Mouse (Mus musculus) spleen, postnatal 4 days (tissue): ENCODE results near the gene Slit3.

ENCODE experiments used
- DNase-seq, 2 experiments: peaks; one replicate each; pipeline ENCODE4 v3.0.0; 2022; ENCODE audit warnings: low spot score in 2 of 2

The Slit3 gene

DNA sequence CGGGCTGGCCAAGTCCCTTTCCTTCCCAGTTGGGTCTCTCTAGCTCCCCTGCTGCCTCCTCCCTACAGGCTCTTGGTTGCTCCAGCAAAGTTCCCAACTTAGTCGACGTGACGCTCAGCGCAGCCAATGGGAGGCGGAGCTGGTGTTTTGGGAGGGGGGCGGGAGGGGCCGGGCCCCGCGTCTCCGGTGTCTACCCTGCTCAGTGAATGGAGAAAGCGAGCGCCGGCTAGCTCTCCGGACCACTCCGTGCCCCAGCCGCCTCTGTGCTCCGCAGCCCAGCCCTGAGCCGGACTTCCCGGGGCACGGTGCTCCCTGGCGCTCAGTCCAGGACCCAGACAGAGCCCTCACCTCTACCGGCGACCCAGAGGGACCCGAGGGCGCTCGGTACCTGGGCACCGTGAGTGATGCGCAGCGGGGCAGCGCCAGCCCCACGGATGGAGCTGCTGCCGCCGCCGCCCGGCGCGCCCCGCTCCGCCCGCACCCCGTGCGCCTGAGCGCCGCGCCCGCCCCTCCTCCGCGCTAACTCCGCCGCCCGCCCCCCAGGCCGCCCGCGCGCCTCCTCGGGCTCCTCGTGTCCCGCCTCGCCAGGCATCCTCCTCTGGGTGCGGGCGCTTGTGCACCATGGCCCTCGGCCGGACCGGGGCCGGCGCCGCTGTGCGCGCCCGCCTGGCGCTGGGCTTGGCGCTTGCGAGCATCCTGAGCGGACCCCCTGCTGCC lies at the start of gene Slit3:
Gene Slit3, plus strand, starts transcription at position 331 of the 717 bp plus-strand sequence.
- DNase-seq: no peak

DNA sequence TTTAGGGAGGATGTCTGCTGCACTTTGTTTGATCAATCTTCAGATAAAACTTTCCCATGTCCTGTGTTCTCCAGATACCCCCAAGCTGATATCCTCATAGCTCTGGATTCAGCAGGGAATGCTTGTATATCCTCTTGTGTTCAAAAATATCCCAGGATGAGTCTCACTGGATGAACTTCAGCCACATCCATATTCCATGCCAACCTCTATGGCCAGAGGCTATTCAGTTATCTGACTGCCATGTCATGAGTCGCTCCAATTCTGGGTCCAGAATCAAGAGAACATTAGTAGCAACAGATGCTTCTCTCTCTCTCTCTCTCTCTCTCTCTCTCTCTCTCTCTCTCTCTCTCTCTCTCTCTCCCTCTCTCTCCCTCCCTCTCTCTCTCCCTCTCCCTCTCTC lies 49.6 kb upstream of the Slit3 start:
- DNase-seq: no peak

DNA sequence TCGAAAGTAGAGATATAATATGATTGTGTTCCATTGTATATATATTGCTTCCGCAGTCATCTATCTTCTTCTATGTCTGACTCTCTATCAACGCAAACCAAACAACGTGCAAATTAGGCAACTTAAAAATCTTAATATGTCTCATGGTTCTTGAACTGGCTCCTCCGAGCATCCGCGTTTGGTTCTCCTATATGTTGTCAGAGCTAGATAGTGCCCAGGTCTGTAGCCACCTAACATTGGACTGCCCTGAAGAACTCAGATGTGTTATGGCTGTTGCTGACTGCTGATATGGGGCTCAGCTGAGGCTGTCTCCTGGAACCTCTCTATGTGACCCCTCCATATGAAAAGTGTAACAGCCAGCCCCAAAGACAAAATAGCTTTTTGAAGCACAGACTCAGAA lies 45.6 kb upstream of the Slit3 start:
- DNase-seq: no peak

DNA sequence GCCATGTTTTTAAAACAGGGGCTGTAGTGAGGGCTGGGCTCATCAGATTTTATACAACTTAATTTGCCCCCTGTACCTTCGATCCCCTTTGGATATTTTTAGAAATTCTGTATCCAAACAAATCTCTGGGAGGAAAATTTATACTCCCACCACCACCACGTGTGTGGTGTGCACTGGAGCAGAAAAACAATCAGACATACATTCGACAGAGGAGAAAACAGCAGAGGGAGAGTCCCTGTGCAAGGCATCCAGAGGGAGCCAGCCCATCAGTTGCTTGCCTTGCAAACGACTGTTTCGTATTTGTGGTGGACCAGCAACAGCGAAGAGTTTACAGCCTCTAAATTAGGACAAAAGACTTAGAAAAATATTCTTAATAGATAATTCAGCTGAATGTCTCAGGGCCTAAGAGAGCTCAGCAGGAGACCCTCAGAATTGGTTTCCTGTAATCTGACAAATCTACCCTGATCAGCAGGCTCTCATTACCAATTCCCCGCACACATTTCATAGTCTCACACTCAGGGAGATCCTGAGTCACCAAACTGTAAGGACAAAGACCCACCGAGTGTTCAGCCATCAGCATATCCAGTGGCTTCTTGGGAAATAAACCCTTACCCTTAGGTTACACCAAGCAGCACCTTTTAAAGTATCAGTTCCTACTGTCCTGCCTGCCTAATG lies 40.4 kb upstream of the Slit3 start:
- no peak for DNase-seq

DNA sequence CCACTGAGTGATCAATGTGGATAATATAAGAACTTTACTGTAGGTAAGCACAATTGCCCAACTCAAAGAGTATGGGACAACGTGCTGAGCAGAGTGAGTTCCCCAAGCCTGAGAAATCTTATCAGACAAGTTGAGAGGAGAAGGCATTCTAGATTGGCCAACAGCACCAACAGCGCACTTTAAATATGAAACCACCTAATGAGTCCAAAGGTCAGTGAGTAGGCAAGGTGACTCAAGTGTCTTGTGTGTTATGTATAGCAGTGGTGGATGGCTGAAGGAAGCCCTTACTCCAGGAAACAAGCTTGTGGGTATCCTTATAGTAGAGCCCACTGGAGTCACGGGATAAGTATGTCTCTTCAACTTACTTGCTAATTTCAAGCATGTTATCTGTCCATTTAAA lies 38.7 kb upstream of the Slit3 start:
- no peak for DNase-seq

DNA sequence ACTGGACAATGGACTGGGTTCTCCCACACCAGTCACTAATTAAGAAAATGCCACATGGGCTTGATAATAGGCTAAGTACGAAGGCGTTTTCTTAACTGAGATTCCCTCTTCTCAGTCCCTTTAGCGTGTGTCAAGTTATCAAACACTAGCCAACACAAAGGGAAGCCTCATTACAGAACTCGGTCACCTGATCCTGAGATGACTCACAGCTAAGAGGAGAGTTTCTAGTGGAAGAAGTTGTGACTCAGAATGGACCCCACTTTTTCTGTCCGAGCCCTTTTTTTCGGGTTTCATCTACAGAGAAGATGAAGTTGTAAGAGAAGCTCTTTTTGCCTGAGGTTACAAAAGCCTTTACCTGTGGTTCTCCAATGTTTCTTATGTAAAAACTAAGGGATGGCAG lies 38.0 kb upstream of the Slit3 start:
- no peak for DNase-seq

- no peak for DNase-seq
Observed at GRCm38 (mm10) chr11:35085351-35085750, 35.7 kb upstream of the Slit3 start.

DNA sequence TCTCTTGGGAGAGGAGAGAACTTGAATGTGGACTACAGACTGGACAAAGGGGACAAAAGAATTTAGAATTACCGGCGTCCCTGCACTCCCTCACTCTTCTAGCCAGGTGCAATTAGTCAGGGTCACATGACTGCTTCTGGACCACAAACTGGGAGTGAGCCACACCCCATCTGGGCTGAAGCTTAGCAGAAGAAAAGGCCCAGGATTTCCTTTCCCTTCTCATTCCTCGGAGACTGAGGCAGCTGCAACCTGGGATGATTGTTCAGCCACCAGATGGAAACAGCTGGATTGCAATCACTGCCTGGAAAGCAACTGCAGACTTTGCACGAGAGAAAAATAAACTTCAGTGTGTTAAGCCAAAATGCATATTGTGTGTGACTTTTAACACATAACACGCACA lies 35.0 kb upstream of the Slit3 start:
- DNase-seq: no peak

DNA sequence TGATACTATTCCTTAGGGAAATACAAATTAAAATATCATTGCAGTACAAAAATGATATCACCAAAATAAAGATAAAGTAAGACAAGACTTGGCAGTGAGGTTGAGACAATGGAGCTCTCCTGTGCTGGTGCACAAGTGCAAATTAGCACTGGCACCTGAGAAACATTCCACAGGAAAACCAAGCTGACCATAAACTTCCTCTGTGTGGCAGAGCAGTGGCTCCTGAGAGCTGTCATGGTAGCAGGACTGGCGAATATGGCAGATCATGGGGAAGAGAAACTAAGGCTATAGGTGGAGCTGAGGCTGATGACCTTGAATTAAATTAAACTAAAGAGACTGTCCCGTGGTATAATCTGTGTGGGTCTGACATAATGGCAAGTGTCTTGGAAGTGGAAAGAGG lies 33.6 kb upstream of the Slit3 start:
- no peak for DNase-seq

DNA sequence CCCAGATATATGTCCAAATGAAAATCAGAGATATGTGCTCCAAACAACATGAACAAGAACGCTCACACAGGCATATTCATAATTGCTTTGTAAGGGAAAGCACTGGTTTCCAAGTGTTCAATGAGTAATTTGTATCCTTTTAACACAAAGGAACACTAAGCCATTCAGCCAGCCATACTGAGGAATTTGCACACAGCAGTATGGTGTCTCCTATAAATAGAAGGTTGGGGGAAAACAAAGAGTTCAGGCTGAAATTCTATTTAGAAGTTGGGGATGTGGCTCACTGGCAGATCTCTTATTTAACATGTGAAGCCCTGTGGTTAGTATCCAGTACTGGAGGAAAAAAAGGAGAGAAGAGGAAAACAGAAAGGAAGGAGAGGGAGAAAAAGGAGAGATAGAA lies 32.9 kb upstream of the Slit3 start:
- DNase-seq: no peak

DNA sequence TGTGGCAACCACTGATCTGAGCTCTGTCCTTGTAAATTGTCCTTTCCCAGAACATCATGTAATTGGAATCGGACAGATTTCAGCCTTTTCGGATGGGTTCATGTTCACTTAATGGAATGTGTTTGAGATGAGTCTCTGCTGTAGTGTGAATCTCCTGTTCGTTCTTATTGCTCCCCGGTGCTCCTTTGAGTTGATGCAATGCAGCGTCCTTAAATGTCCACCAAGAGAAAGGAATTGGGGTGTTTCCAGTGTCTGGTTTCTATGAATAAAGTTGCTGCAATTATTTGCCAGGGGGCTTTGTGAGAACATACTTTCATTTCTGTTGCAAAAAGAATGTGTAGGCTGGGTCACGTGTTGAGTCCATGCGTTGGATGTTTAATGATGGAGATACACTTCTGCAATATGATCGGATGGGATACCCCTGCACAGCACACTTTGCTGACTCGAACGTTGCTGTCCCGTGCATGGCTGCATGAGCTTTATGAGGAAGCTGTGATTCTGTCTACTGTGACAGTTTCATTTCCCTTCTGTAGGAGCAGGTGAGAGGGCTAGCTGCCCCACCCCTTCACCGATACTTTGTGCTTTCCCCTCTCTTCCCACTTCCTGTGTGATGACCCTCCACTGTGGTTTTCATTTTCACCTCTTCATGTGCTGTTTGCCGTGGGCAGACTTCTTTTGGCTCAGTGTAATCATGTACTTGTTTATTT lies 30.2 kb upstream of the Slit3 start:
- peak in 1 of 2 experiments; percentile 16 for DNase-seq

DNA sequence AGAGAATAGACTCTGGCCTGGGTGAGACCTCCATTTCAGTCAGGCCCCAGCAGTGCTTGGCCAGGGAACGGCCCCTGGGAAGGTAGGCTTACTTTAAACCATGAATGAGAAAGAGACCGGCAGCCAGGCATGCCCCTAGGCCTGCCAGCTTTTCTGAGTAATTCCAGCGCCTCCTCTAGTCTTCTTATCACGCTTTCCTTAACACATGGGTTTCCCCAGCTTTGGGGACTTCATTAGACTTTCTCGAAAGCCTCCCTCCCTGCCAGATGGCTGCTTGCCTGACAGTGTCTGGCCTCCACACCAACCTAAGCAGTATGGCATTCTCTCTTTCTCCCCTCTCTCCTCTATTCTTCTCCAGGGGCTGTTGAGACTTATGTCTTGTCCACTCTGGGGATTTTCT lies 24.5 kb upstream of the Slit3 start:
- no peak for DNase-seq

DNA sequence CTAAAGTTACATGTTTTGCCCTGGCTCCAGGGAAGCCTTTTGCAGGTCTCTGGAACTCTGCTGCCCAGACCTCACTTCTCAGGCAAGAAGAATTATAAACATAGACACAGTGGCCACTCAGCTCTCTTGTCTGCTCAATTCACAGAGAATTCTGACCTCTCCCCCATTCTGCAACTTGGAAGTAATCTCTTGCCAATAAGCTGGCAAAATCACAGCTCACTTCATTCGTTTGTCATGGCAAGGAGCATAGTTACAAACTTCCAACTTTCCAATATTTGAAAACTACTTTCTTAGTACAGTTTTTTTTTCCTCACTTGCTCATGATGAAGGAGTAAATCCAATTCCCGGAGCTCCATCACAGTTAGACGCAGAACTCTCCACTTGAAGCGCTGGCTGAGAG lies 11.2 kb upstream of the Slit3 start:
- no peak for DNase-seq

GRCm38 (mm10) chr11:35110784-35111183 lies 10.2 kb upstream of the Slit3 start:
- DNase-seq: no peak

DNA sequence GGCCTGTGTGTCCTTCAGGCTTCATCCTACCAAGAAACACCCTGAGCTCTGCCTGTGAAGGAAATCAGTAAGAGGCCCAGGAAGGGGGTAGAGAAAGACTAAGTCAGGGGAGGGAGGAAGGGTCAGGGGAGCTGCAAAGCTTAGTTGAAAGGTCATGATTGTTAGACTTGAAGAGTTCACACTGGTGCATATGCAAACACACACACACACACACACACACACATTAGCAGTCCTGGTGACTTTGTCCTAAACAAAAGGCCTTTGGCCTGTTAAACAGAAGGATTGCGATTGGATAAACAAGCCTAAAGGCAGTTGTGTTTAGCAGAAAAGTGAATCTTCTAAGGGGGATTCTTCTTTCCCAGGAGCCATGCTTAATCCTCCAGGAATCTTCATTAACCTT lies 7.7 kb upstream of the Slit3 start:
- DNase-seq: no peak

- no peak for DNase-seq
Observed at GRCm38 (mm10) chr11:35116436-35116835, 4.6 kb upstream of the Slit3 start.

- no peak for DNase-seq
Observed at GRCm38 (mm10) chr11:35117871-35118270, 3.2 kb upstream of the Slit3 start.

GRCm38 (mm10) chr11:35118731-35119130 lies 2.3 kb upstream of the Slit3 start:
- no peak for DNase-seq

DNA sequence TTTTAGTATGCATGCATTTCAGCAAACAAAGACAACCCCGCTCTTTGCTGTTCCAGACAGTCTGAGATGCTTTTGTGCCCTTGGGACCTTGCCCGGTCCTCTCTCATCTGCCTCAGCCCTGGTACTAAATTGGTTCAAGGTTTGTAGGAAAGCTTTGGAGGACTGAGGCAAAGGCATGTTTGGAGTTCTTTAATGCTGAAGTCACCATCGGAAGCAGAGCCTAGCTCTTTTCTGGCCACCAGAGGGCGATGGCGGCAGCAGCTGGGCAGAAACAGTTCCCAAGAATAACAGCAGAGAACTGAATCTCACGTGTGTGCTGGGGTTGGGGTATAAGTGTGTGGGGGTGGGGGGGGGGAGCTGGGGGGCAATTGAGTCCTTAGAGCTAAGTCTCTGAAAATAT lies 1.7 kb upstream of the Slit3 start:
- peak; percentile 24 to 71 for DNase-seq

GRCm38 (mm10) chr11:35120076-35120475 lies 948 bp upstream of the Slit3 start:
- no peak for DNase-seq

DNA sequence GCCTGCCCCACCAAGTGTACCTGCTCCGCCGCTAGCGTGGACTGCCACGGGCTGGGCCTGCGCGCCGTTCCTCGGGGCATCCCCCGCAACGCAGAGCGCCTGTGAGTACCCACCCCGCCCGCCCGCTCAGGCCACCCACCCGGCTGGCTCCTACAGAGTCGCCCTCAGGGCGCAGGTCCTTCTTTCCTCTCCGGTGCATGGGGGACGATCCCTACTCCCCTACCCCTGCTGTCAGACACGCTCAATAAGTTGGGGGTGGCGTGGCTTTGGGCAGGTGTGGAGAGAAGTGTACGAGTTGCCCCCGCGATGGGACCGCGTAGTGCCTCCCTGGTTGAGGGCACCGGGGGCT lies 561 bp downstream of the Slit3 start:
- no peak for DNase-seq

DNA sequence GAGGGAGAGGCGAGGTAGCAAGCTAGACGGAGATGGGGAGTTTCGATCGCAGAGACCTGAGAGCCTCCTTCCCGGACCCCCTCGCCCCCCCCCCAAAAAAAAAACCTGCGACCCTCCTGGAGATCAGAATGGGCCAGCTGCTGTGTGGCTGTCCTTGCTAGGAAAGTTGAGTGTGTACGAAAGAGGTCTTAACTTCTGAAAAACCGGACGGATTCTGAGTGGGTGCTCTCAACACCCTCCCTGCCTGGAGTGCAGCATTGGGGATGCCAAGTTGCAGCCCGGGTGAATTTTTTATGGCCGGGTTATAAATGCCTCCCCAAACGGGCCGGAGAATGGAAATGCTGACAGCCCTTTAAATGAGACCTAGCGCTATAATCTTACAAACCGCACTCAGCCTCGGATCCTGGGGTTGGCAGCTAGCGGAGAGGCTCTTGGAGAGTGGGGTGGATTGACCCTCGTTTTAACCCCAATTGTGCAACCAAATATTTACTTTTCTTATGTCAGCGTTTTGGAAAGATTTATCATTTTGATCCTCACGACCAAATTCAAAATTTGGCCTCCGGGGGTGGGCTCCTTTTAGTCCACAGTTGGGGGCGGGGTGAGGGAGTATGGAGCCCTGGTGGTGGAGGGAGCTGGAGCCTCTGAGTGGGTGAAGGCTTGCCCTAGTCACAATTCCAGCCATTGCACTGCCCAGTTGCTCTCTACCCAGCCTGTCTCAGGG lies 1.2 kb downstream of the Slit3 start:
- no peak for DNase-seq
